Mouse (Mus musculus) limb, embryonic 13.5 days (tissue): ENCODE measurements at regions not wholly inside any gene's neighbourhood (a gene's known extent, or its start where the extent isn't known, plus 50 kb on each side); places are given as distances from the start of the nearest gene placed in this dataset.
A peak's percentile ranks its signal among the peaks of the same experiment; 100 is the strongest.

Source experiments
- ATAC-seq: fragments of 200-750 bp; cut with Nextera tagmentation; 2 replicates; pipeline ENCODE4 v1.8.0; 2017; ENCODE audit warnings: low read depth, moderate number of reproducible peaks, moderate TSS enrichment; ENCODE audit not compliant: low FRiP score
- H3K27ac ChIP-seq: fragments of 300-500 bp; sonication (generic); 2 replicates; pipeline ENCODE4 v1.5.1; 2015; ENCODE audit warnings: inconsistent platforms, mild to moderate bottlenecking, moderate library complexity
- H3K27me3 ChIP-seq: fragments of 300-500 bp; sonication (generic); 2 replicates; pipeline ENCODE4 v1.6.1; 2015; ENCODE audit warnings: mild to moderate bottlenecking, inconsistent platforms
- H3K36me3 ChIP-seq: fragments of 300-500 bp; sonication (generic); 2 replicates; pipeline ENCODE4 v1.6.1; 2015; ENCODE audit warnings: inconsistent platforms, mild to moderate bottlenecking, moderate library complexity
- H3K4me1 ChIP-seq: fragments of 300-500 bp; sonication (generic); 2 replicates; pipeline ENCODE4 v1.6.1; 2015; ENCODE audit warnings: inconsistent platforms
- H3K4me2 ChIP-seq: fragments of 300-500 bp; sonication (generic); replicated peaks from 2 replicates; pipeline ENCODE4 v1.6.1; 2015; ENCODE audit warnings: inconsistent platforms, mild to moderate bottlenecking, moderate library complexity
- H3K4me3 ChIP-seq: fragments of 300-500 bp; sonication (generic); 2 replicates; pipeline ENCODE4 v1.5.1; 2015; ENCODE audit warnings: moderate library complexity, mild to moderate bottlenecking, inconsistent platforms
- H3K9ac ChIP-seq: fragments of 300-500 bp; sonication (generic); 2 replicates; pipeline ENCODE4 v1.6.1; 2015; ENCODE audit warnings: mild to moderate bottlenecking, inconsistent platforms
- H3K9me3 ChIP-seq: fragments of 300-500 bp; sonication (generic); 2 replicates; pipeline ENCODE4 v1.6.1; 2016; ENCODE audit warnings: inconsistent platforms
- WGBS: fragments of 180-500 bp; shearing (Covaris S2); methylation state at CpG from one replicate; pipeline ENCODE4 v1.1.7; 2015; 5-methylcytosine and 5-hydroxymethylcytosine counted together

- no peak overlapping the region for H3K4me2 ChIP-seq
- no peaks in the 10 kb centered on the region; the same call in none of the 2 replicates for H3K9me3 ChIP-seq
- H3K4me1 ChIP-seq: peaks cover 26% of the 10 kb centered on the region
- no peak overlapping the region for H3K4me3 ChIP-seq
- 91% methylated on average over 9 of the region's 9 CpGs for WGBS
- ATAC-seq: no peak
- H3K27me3 ChIP-seq: peaks cover 67% of the 10 kb centered on the region
- H3K36me3 ChIP-seq: no peaks in the 10 kb centered on the region
- no peak overlapping the region for H3K27ac ChIP-seq
- no peak overlapping the region for H3K9ac ChIP-seq
Observed at GRCm38 (mm10) chr6:99892204-99892603, 166.0 kb upstream of the Prok2 start.

DNA sequence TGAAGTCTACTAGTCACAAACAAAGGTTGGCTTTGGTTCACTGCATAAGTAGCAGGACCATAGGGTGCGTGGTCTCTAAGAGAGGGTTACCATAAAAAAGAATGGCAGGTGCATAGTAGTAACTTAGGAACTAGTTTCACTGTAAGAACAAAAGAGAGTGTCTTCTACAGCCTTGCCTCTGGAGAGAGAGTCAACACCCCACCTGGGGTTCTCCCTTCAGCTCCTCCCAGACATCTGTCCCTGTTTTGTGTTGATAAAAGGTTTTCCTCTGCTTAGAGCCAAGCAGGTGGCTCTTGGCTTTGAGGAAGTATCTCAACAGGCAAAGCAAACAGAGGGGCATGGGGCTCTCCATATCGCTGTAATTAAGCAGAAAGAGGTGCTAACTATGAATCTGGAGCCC is 165.6 kb upstream of the Prok2 start:
- Histone ChIP-seq H3K27me3 (peaks cover 66% of the 10 kb centered on the region), H3K4me3 (no peak overlapping the region), H3K36me3 (no peaks in the 10 kb centered on the region), H3K4me2 (no peak overlapping the region), H3K9ac (no peak overlapping the region), H3K9me3 (no peaks in the 10 kb centered on the region; the same call in none of the 2 replicates), H3K27ac (no peak overlapping the region), H3K4me1 (peaks cover 24% of the 10 kb centered on the region)
- ATAC-seq: no peak
- 59% methylated on average over 2 of the region's 2 CpGs for WGBS

DNA sequence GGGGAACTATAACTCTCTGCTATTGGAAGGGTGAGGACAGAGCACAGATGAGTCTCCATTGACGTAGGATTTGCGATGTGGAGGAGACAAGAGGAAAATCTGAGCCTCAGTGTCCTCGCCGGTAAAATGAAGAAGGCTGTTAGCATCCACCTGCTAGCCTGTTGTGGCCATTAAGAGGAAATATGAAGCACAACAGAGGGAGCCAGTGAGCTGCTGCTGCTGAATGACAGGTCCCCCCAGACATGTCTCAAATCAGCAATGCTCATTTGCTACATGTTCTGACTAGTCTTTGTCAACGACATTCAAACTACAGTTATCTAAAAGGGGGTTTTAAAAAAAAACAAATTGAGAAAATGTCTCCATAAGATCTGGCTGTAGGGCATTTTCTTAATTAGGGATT is 164.6 kb upstream of the Prok2 start:
- H3K27ac ChIP-seq: no peak overlapping the region
- no peaks in the 10 kb centered on the region; the same call in none of the 2 replicates for H3K9me3 ChIP-seq
- H3K4me3 ChIP-seq: no peak overlapping the region
- WGBS: 85% methylated on average over 5 of the region's 5 CpGs
- peaks cover 30% of the 10 kb centered on the region for H3K4me1 ChIP-seq
- H3K9ac ChIP-seq: no peak overlapping the region
- H3K27me3 ChIP-seq: peaks cover 57% of the 10 kb centered on the region
- no peaks in the 10 kb centered on the region for H3K36me3 ChIP-seq
- no peak overlapping the region for H3K4me2 ChIP-seq
- ATAC-seq: no peak

DNA sequence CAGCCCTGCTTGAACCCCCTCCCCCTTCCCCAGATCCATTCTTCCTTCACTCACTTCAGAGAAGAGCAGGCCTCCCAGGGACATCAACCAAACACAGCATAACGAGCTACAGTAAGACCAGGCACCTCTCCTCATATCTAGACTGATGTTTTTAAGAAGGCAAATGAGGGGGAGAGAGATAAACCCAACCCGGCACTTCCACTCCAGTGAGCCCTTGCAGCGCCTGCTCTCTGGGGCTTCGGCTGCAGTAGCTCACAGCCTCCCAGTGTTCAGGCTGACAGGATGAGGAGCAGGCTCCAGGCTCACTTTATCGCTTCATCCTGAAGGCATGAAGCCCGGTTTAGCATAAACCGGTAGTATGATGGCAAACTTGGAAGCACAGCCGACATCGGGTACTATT is 162.9 kb upstream of the Prok2 start:
- H3K27ac ChIP-seq: no peak overlapping the region
- H3K9me3 ChIP-seq: no peaks in the 10 kb centered on the region; the same call in none of the 2 replicates
- no peak for ATAC-seq
- H3K27me3 ChIP-seq: peaks cover 55% of the 10 kb centered on the region
- no peak overlapping the region for H3K4me3 ChIP-seq
- H3K4me2 ChIP-seq: no peak overlapping the region
- 31% methylated on average over 9 of the region's 9 CpGs for WGBS
- H3K9ac ChIP-seq: no peak overlapping the region
- H3K4me1 ChIP-seq: peaks cover 43% of the 10 kb centered on the region
- H3K36me3 ChIP-seq: no peaks in the 10 kb centered on the region

DNA sequence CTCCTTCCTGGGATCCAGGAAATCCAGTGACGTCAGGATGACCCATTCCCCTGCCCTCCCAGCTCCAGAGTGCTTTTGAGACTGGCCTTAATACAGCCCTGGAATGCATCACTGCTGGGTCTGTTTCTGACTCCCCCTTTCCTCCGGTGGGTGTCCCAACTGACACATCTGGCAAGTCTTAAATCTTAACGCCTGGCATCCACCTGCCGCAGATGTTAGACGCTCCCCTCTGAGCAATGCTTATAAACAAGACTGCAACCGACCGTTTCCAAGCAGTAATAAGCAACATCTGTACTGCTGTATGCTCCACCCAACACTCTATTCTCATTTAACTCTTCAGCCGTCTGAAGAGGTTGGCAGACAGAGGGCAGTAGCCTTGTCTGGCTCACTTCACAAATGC is 161.7 kb upstream of the Prok2 start:
- Histone ChIP-seq H3K4me1 (peaks cover 50% of the 10 kb centered on the region), H3K27me3 (peaks cover 51% of the 10 kb centered on the region)
- peak; percentile 68 for ATAC-seq

DNA sequence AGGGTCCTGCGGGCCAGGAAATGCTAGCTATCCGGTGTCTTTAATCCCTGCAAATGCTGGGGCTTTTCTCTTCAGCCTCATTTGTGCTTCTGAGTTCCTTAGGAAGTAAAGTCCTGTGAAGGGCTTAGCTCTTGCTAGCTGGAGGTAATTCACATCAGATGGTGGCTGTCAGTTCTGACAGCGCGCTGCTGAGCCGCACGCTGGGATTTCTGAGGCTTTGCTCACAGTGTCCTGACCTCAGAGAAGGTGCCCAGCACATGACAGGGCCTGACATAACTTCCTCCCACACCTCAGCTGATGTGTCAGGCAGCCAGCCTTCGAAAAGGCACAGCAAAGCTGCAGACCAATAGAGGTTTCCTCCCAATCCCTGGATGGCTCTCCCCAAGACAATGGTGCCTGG is 158.6 kb upstream of the Prok2 start:
- Histone ChIP-seq H3K4me3 (no peak overlapping the region), H3K4me2 (no peak overlapping the region; the same call in 1 of the 2 replicates), H3K27ac (no peak overlapping the region), H3K36me3 (no peaks in the 10 kb centered on the region), H3K4me1 (peaks cover 63% of the 10 kb centered on the region), H3K9me3 (no peaks in the 10 kb centered on the region), H3K9ac (no peak overlapping the region), H3K27me3 (peaks cover 54% of the 10 kb centered on the region)
- 6% methylated on average over 7 of the region's 7 CpGs for WGBS
- no peak for ATAC-seq

More for the DNA sequence above, 161.7 kb upstream of the Prok2 start:
- Histone ChIP-seq H3K36me3 (no peaks in the 10 kb centered on the region), H3K4me2 (no peak overlapping the region), H3K9ac (no peak overlapping the region), H3K4me3 (no peak overlapping the region), H3K9me3 (no peaks in the 10 kb centered on the region; the same call in none of the 2 replicates), H3K27ac (no peak overlapping the region)
- 7% methylated on average over 8 of the region's 8 CpGs for WGBS

DNA sequence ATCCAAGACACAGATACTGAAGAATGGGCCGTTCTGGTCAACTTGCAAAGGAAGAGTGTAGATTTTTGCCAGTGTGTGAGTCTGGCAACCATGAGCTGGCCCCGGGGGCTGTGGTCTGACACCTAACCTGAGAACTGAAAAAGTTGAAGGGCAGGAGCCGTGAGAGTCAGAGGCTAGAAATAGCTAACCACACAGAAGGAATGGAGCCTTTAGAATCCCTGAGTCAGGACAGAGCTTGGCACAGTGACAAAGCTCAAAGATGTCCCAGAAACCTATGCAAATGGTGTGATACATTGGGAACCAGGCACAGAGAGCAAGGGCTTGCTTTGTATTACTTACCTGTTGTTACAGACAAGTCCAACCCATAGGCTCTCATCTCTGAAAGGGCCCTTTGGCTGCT is 157.9 kb upstream of the Prok2 start:
- ATAC-seq: no peak
- H3K4me2 ChIP-seq: no peak overlapping the region
- H3K4me3 ChIP-seq: no peak overlapping the region
- peaks cover 57% of the 10 kb centered on the region for H3K27me3 ChIP-seq
- H3K27ac ChIP-seq: no peak overlapping the region
- WGBS: 47% methylated on average over 3 of the region's 3 CpGs
- no peaks in the 10 kb centered on the region for H3K36me3 ChIP-seq
- no peaks in the 10 kb centered on the region for H3K9me3 ChIP-seq
- no peak overlapping the region for H3K9ac ChIP-seq
- H3K4me1 ChIP-seq: peaks cover 61% of the 10 kb centered on the region

DNA sequence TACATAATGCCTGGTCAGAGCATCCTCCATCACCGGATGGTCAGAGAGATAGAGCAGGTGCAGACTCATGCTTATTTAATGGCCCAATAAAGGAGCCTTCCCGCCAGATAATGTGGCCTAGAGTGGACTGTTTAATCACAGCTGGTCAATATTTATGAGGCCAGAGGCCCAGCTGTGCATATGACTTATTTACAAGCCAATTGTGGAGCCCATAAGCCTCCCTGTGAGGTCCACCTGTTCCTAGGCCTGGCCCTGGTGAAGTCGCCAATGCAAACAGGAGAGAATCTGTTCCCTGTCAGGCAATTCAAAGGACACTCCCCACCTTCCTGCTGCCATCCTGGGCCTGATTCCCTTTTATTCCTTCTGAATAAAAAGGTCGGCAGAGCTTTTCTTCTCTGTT is 155.4 kb upstream of the Prok2 start:
- no peak overlapping the region for H3K4me2 ChIP-seq
- H3K9ac ChIP-seq: no peak overlapping the region
- WGBS: 23% methylated on average over 4 of the region's 4 CpGs
- H3K4me1 ChIP-seq: peaks cover 44% of the 10 kb centered on the region
- H3K27me3 ChIP-seq: peaks cover 50% of the 10 kb centered on the region
- H3K4me3 ChIP-seq: no peak overlapping the region
- H3K9me3 ChIP-seq: no peaks in the 10 kb centered on the region
- no peak overlapping the region for H3K27ac ChIP-seq
- no peak for ATAC-seq
- no peaks in the 10 kb centered on the region for H3K36me3 ChIP-seq

GRCm38 (mm10) chr6:99874852-99875251 is 148.7 kb upstream of the Prok2 start:
- no peak overlapping the region for H3K9ac ChIP-seq
- H3K4me3 ChIP-seq: no peak overlapping the region
- no peaks in the 10 kb centered on the region for H3K9me3 ChIP-seq
- no peak for ATAC-seq
- H3K27me3 ChIP-seq: peaks cover 18% of the 10 kb centered on the region
- no peaks in the 10 kb centered on the region for H3K36me3 ChIP-seq
- no peak overlapping the region for H3K27ac ChIP-seq
- 78% methylated on average over 4 of the region's 4 CpGs for WGBS
- H3K4me2 ChIP-seq: no peak overlapping the region
- no peaks in the 10 kb centered on the region for H3K4me1 ChIP-seq

DNA sequence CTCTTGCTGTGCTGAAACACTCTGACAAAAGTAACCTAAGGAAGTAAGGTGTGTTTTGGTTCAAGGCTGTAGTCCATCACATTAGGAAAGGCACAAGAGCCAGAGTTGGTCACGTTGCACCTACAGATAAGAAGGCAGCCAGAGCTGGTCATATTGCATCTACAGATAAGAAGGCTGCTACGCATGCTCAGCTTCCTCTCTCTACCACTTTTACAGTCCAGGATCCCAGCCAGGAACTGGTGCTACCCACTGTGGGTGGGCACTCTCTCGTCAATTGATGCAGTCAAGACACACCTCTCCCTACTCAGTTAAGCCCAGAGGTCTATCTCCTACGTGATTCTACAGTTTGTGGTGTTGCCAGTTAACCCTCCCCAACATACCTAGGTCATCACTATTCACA is 147.8 kb upstream of the Prok2 start:
- no peaks in the 10 kb centered on the region for H3K9me3 ChIP-seq
- peaks cover 10% of the 10 kb centered on the region for H3K27me3 ChIP-seq
- no peak for ATAC-seq
- H3K36me3 ChIP-seq: no peaks in the 10 kb centered on the region
- H3K4me2 ChIP-seq: no peak overlapping the region
- no peaks in the 10 kb centered on the region for H3K4me1 ChIP-seq
- WGBS: 75% methylated on average over 4 of the region's 4 CpGs
- H3K9ac ChIP-seq: no peak overlapping the region
- no peak overlapping the region for H3K4me3 ChIP-seq
- no peak overlapping the region for H3K27ac ChIP-seq

GRCm38 (mm10) chr6:99866061-99866460 is 139.9 kb upstream of the Prok2 start:
- no peak overlapping the region for H3K4me2 ChIP-seq
- no peak overlapping the region for H3K27ac ChIP-seq
- 80% methylated on average over 9 of the region's 9 CpGs for WGBS
- H3K27me3 ChIP-seq: 0 out of 2 replicates have a peak, but pooled peaks cover 10% of the 10 kb centered on the region
- no peaks in the 10 kb centered on the region for H3K9me3 ChIP-seq
- no peak overlapping the region for H3K4me3 ChIP-seq
- peaks cover 10% of the 10 kb centered on the region for H3K4me1 ChIP-seq
- ATAC-seq: no peak
- no peaks in the 10 kb centered on the region for H3K36me3 ChIP-seq
- no peak overlapping the region for H3K9ac ChIP-seq

- Histone ChIP-seq H3K36me3 (no peaks in the 10 kb centered on the region), H3K4me1 (peaks cover 13% of the 10 kb centered on the region), H3K27me3 (0 out of 2 replicates have a peak, but pooled peaks cover 12% of the 10 kb centered on the region), H3K9me3 (no peaks in the 10 kb centered on the region), H3K27ac (no peak overlapping the region), H3K9ac (no peak overlapping the region), H3K4me2 (no peak overlapping the region), H3K4me3 (no peak overlapping the region)
- WGBS: 55% methylated on average over 3 of the region's 3 CpGs
- ATAC-seq: no peak
Observed at GRCm38 (mm10) chr6:99864949-99865348, 138.8 kb upstream of the Prok2 start.

- ATAC-seq: no peak
- Histone ChIP-seq H3K4me3 (no peak overlapping the region), H3K4me1 (peaks cover 13% of the 10 kb centered on the region), H3K27me3 (0 out of 2 replicates have a peak, but pooled peaks cover 12% of the 10 kb centered on the region), H3K36me3 (no peaks in the 10 kb centered on the region), H3K9me3 (no peaks in the 10 kb centered on the region), H3K27ac (no peak overlapping the region), H3K4me2 (no peak overlapping the region), H3K9ac (no peak overlapping the region)
- WGBS: 19% methylated on average over 9 of the region's 9 CpGs
Observed at GRCm38 (mm10) chr6:99863418-99863817, 137.2 kb upstream of the Prok2 start.
